Mouse (Mus musculus) cerebellum, adult 11 months (tissue): ENCODE results near the gene Ldb3.

Source experiments
- DNase-seq: peaks from one replicate; pipeline ENCODE4 v3.0.0; 2022

Ldb3 gene

GRCm38 (mm10) chr14:34504377-34504776 is 84.1 kb downstream of the Ldb3 start:
- DNase-seq, result no peak

DNA sequence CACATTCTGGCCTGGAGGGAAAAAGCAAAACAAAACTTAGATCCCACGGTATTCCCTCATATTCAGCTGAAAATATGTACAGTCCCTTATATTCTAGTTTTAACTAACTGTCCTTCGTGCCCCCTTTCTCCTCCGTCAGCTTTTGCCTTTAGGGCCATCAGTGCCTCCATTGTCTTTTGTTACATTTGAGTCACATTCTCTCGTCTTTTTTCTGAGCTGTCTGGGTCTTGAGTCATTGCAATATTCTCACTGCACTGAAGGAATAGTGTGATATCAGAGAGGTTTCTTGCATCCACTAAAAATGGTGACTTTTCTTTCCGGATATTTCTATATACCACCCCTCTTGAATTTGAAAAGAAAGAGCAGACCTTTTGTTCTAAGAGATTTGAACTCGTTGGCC is 84.7 kb downstream of the Ldb3 start:
- DNase-seq, result no peak

GRCm38 (mm10) chr14:34503325-34503647 is 85.2 kb downstream of the Ldb3 start, which contains the start of gene Bmpr1a:
Gene Bmpr1a (minus strand): TSS chr14:34503341.
- DNase-seq, result no peak

GRCm38 (mm10) chr14:34502475-34503324 is 85.8 kb downstream of the Ldb3 start:
- peak; percentile 89 for DNase-seq

DNA sequence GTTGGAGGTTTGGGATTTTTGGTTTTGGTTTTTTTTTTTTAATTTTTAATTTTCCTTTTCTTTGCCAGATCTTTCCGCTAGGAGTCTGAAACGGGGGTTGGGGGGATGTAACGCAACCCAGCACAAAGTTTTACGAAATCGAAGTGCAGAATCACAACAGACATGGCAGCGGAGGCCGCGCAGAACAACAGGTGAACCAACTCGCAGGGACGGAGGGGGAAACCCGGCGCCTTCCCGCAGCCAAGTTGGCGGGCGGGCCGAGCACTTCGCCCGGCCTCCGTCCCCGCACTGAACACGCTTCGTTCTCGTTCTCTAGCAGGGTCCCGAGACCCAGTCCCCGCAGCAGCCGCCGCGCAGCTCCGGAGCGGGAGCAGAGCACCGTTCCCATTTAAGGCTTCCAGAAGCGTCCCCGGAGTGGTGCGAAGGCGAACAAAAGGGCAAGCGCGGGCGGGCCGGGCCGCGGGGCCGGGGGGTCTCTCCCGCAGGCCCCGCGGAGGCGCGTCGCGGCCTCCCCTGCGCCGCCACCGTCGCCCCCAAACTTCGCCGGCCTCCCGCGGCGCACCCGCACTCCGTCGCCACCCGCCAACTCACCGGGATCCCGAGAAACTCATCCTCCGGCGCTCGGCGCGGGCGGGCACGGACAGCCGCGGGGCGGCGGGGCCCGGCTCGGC is 86.5 kb downstream of the Ldb3 start:
- DNase-seq, result peak; percentile 61

DNA sequence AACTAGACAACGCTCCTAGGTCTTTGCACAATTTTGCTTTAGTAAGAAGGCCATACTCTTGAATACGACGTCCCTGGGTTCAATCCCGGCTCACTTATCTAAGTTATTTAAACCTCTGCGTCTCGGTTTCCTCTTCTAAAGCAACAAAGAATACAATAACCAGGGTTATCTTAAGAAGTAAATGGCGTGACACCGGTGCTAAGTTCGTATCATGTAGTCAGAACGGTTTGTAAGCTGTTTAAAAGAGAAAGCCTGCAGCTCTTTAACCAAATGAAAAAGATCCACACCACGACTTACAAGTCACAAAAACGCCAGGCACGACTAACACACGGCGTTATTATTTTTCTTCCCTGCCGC is 87.1 kb downstream of the Ldb3 start:
- DNase-seq, result no peak

DNA sequence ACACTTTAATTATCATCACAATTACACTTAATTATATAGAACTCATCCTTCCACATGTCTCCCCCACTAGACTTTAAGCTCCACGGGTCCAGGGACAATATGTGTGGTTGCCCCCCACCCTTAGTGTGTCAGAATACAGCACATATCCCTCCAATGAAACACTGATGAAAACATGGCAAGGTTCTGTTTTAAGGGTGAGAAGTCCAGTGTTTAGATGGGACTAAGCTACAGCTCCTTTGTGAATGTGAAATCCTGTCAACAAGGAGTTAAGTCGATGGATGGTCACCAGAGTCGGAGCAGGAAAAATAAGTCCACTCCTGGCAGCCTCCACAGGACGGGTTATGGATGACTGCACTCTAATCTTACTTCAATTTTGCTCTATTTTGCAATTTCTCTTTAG is 88.2 kb downstream of the Ldb3 start:
- DNase-seq, result no peak

- no peak for DNase-seq
Observed at GRCm38 (mm10) chr14:34499664-34500063, 88.8 kb downstream of the Ldb3 start.

- DNase-seq, result no peak
Observed at GRCm38 (mm10) chr14:34497346-34497745, 91.1 kb downstream of the Ldb3 start.

GRCm38 (mm10) chr14:34493682-34494081 is 94.8 kb downstream of the Ldb3 start:
- DNase-seq, result no peak

GRCm38 (mm10) chr14:34492688-34493087 is 95.8 kb downstream of the Ldb3 start:
- no peak for DNase-seq

DNA sequence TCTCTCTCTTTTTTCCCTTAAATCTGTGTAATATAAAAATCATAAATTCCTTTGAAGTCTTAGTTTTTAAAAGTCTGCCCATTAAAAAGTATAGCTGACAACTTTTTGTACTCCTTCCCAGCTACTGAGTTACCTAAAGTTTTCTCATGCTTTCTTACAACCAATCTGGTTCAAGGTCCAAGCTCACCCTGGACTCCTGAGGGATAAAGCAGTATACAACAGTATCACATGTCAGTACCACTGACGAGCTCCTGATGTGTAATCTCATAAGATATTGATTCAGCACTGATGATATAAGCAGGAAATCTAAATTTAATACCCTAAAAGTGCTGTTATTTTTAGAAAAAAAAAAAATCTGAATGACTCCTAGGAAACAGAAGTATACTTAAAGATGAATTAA is 97.5 kb downstream of the Ldb3 start:
- no peak for DNase-seq

DNA sequence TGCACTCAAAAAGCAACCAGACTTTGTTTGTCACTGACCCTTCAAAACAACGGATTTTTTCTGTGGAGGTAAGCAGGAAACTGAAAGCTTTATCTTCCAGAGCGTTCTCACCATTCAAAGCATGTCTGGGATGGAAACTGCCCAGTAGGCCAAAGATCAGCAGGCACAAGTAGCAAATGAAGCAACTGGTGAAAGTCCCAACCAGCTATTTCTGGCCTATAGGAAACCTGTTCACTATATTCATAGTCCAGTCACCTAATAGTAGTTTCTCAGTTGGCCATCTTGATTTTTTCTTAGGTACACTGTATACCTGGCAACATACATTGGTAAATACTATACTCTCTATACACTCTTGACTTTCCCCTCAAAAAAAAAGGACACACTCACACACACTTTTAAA is 98.6 kb downstream of the Ldb3 start:
- DNase-seq, result no peak

DNA sequence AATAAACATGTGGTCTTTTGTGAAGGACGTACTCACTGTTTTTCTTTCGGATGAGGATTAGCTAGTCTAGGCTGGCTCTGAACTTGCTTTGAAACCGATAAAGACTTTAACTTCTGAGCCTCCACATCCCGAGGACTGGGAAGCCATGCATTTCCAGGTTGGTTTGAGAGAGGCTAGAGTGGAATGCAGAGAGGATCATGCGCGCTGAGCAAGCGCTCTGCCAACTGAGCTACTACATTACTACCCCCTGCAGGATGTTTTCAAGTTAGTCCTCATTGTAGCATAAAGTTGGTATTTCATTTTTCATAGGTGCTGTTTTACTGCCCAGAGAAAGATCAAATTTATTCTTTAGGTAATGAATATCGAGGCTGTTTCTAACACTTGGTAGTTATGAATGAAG is 102.3 kb downstream of the Ldb3 start:
- no peak for DNase-seq

- DNase-seq, result no peak
Observed at GRCm38 (mm10) chr14:34483469-34484341, 104.8 kb downstream of the Ldb3 start.
